18 mouse cellular contexts compared by ENCODE assay signal in genomic region chr1:194776510-194777244, GRCm38 (mm10).
A peak's percentile ranks its signal among the peaks of the same experiment; 100 is the strongest.
DNase-seq lines count a peak whose midpoint lies in the region; ATAC-seq and TF ChIP-seq lines count a peak whose summit lies in the region.
"Had no signal": no experiment of that assay in that cellular context is flagged by ENCODE, and none has a peak within 500 bp of the region (broad histone marks: within the 10 kb centered on the region; RNA-seq: fewer than 3 reads in every experiment).

No protein-coding gene starts in this region.

- no peak overlapping the region for H3K9ac ChIP-seq in forebrain, embryonic 15.5 days (replicated peaks)
- H3K9ac ChIP-seq in forebrain, embryonic 12.5 days, result no peak overlapping the region
- H3K9ac ChIP-seq in intestine, postnatal 0 days (ENCODE audit: low read depth, low read length), result no peak overlapping the region
- H3K9ac ChIP-seq: hindbrain, embryonic 12.5 days; hindbrain, embryonic 15.5 days had no signal

- peak; percentile 31 for DNase-seq in retina, postnatal 1 day
- DNase-seq in retina, embryonic 14.5 days (ENCODE audit: low spot score), result no peak
- no peak for DNase-seq in adrenal gland, postnatal 36 days
- DNase-seq: adrenal gland, adult 2 months; adrenal gland, postnatal 14 days; cerebellum, adult 18-20 months; cerebellum, adult 9-10 months; cerebellum, postnatal 14 days; gastrocnemius, postnatal 25 days; heart, adult 2 months had no signal

- H3K36me3 ChIP-seq in forebrain, embryonic 15.5 days, result peaks cover 80% of the 10 kb centered on the region
- H3K36me3 ChIP-seq in forebrain, embryonic 12.5 days (replicated peaks), result peaks cover 25% of the 10 kb centered on the region
- peaks cover 4% of the 10 kb centered on the region; the same call in 1 of the 2 replicates for H3K36me3 ChIP-seq in intestine, postnatal 0 days (ENCODE audit: control insufficient read depth, insufficient read depth)
- H3K36me3 ChIP-seq: forebrain, embryonic 10.5 days had no signal

- no peak for TF ChIP-seq CTCF in intestine, postnatal 0 days (IDR thresholded peaks at IDR 0.05; ENCODE audit: low read depth)

- 79% methylated on average over 5 of the region's 5 CpGs for WGBS in forebrain, embryonic 15.5 days
- WGBS in forebrain, embryonic 12.5 days, result 81% methylated on average over 5 of the region's 5 CpGs
- WGBS in intestine, postnatal 0 days, result 75% methylated on average over 5 of the region's 5 CpGs

- peaks cover 7% of the 10 kb centered on the region; the same call in 1 of the 2 replicates for H3K4me1 ChIP-seq in forebrain, embryonic 15.5 days
- H3K4me1 ChIP-seq in forebrain, embryonic 12.5 days, result no peaks in the 10 kb centered on the region
- H3K4me1 ChIP-seq in intestine, postnatal 0 days (replicated peaks; ENCODE audit: control insufficient read depth, insufficient read depth, low read length), result no peaks in the 10 kb centered on the region; the same call in 1 of the 2 replicates
- H3K4me1 ChIP-seq: heart, embryonic 10.5 days had no signal

- ATAC-seq in forebrain, embryonic 15.5 days (replicated peaks), result no peak
- ATAC-seq in forebrain, embryonic 12.5 days (ENCODE audit: low FRiP score), result no peak
- peak; percentile 73 for ATAC-seq in intestine, postnatal 0 days
- ATAC-seq: forebrain, embryonic 14.5 days had no signal

- H3K4me2 ChIP-seq in forebrain, embryonic 15.5 days (replicated peaks), result no peak overlapping the region
- no peak overlapping the region for H3K4me2 ChIP-seq in forebrain, embryonic 12.5 days
- H3K4me2 ChIP-seq in intestine, postnatal 0 days (replicated peaks; ENCODE audit: low read depth), result no peak overlapping the region
- H3K4me2 ChIP-seq: hindbrain, embryonic 12.5 days; hindbrain, embryonic 15.5 days had no signal

- no peak overlapping the region for H3K4me3 ChIP-seq in forebrain, embryonic 15.5 days
- no peak overlapping the region for H3K4me3 ChIP-seq in forebrain, embryonic 12.5 days (replicated peaks)
- no peak overlapping the region for H3K4me3 ChIP-seq in intestine, postnatal 0 days (ENCODE audit: low read depth, low read length)
- H3K4me3 ChIP-seq: forebrain, embryonic 10.5 days; heart, adult 2 months; heart, embryonic 10.5 days; hindbrain, embryonic 12.5 days; hindbrain, embryonic 15.5 days had no signal

- 0 out of 2 replicates have a peak overlapping the region, but pooled peaks have one; percentile 6 for H3K27ac ChIP-seq in forebrain, embryonic 15.5 days (replicated peaks)
- no peak overlapping the region for H3K27ac ChIP-seq in forebrain, embryonic 12.5 days
- no peak overlapping the region for H3K27ac ChIP-seq in intestine, postnatal 0 days (ENCODE audit: low read depth, low read length)
- H3K27ac ChIP-seq: forebrain, embryonic 10.5 days; heart, adult 2 months; heart, embryonic 10.5 days; hindbrain, embryonic 12.5 days; hindbrain, embryonic 15.5 days had no signal

- no peaks in the 10 kb centered on the region for H3K27me3 ChIP-seq in forebrain, embryonic 15.5 days
- H3K27me3 ChIP-seq in forebrain, embryonic 12.5 days, result no peaks in the 10 kb centered on the region
- no peaks in the 10 kb centered on the region for H3K27me3 ChIP-seq in intestine, postnatal 0 days (replicated peaks; ENCODE audit: control insufficient read depth, insufficient read depth, low read length)
- H3K27me3 ChIP-seq: hindbrain, embryonic 12.5 days; hindbrain, embryonic 15.5 days had no signal

- no peaks in the 10 kb centered on the region for H3K9me3 ChIP-seq in forebrain, embryonic 15.5 days
- no peaks in the 10 kb centered on the region for H3K9me3 ChIP-seq in forebrain, embryonic 12.5 days
- no peaks in the 10 kb centered on the region for H3K9me3 ChIP-seq in intestine, postnatal 0 days (ENCODE audit: control insufficient read depth)
- H3K9me3 ChIP-seq: forebrain, embryonic 10.5 days; heart, embryonic 10.5 days; hindbrain, embryonic 12.5 days; hindbrain, embryonic 15.5 days had no signal
